Mouse (Mus musculus) adrenal gland, adult 8-10 months (tissue): ENCODE results near the gene Runx1. TPM values are rescaled to one million over a fixed set of nuclear protein-coding genes. Genes with fewer than 3 reads are reported as not detected.

Experiments used
- DNase-seq: peaks from one replicate; pipeline ENCODE4 v3.0.0; 2022
- total RNA-seq, 4 experiments: library from RNA; stranded (reverse); gene quantifications; 2 replicates each; pipeline ENCODE4 v1.2.4; 2022

The Runx1 gene
- total RNA-seq, 4 experiments from 2014 or later: 4.1 to 7.8 (median 5.3) TPM

DNA sequence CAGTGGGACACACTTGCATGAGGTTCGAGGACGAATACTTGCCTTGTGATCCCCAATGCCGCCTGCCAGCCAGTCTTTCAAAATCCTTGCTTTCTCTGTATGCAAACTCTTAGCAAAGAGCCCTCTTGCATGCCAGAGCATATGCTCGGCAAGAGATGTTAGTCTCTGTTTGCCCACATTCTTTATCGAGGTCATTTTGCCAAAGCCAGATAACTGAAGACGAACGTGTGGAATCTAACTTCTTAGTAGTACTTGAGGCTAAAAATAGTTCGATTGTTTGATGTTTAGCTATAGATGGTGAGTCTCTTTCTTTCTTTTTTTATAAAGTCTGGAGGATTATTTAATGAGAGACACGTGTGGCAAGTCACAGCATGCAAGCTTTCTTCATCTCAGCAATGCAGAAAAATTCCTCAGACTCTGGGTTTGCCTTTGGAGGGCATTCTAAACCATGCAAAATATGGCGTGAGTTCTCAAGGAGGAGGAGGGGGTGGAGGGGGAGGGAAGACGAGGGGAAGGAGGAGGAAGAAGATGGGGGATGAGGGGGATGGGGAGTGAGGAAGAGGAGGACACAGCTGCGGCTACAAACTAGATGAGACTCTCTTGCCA, 81.7 kb downstream of the Runx1 start:
- no peak for DNase-seq

- no peak for DNase-seq
Measured at GRCm38 (mm10) chr16:92743755-92744154, 82.2 kb downstream of the Runx1 start.

DNA sequence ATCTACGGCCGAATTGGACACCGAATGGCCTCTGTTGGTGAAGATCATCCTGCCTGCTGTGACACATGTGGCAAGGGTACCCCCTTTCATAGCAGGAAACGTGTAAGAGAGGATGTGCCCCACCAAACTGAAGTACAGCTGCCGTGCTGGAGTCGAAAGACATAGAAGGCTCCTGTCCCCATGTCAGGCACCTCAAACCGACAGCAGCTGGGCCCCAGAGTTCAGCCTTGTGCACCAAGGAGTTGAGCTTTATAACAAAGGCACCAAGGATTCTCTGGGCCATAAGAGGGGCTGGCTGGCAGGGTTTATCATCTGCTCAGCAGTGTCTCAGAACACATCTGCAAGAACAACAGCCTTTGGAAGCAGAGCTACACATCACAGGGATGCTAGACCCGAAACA, 84.6 kb downstream of the Runx1 start:
- DNase-seq: no peak

- no peak for DNase-seq
Measured at GRCm38 (mm10) chr16:92740541-92740940, 85.4 kb downstream of the Runx1 start.

DNA sequence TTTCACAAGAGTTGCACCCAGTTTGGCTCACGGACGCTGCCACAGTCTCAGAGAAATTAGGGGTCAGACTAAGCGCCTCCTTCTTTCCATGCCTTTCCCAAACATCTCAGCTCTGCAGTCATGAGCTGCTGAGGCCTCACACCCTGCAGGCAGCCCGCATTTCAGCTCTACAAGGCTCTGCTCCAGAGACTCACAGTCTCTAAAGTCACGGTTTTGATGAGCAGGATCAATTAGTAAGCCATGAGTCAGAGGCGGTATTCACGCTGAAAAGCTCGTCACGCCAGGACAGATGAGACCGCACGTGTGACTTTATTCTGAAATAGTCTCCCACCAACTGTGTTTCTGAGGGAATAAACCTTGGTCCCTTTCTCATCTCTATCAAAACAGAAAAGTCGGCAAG, 86.0 kb downstream of the Runx1 start:
- no peak for DNase-seq

DNA sequence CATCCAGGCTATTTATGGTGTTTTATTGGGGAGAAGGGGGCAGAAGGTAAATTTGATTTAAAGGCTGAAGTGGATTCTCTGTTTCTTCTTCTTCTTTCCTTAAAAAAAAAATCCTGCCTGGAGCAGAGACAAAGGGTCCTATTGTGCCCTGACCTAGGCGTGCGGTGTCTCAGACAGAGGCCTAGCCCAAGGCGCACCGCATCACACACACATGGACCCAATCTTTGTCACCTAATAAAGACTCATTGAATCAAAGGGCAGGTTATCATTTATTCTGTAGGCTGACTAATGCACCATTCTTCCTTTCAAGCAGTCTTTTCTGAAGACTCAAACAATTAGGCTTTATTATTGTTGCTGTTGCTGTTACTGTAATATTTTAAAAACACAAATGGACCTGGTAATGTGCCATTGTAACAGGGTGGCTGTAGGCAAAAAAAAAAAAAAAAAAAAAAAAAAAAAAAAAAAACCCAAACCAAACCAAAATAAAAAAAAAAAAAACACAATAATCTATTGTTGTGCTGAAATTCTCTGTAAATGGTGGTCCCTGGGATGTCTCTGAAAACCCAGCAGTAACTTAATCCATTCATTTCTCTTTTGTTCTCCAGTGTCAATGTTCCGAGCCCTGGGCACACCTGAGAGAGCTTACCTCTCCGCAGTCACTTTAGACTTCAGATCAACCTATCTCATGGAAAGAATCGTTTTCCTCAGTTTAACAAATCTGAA, 86.7 kb downstream of the Runx1 start:
- no peak for DNase-seq

DNA sequence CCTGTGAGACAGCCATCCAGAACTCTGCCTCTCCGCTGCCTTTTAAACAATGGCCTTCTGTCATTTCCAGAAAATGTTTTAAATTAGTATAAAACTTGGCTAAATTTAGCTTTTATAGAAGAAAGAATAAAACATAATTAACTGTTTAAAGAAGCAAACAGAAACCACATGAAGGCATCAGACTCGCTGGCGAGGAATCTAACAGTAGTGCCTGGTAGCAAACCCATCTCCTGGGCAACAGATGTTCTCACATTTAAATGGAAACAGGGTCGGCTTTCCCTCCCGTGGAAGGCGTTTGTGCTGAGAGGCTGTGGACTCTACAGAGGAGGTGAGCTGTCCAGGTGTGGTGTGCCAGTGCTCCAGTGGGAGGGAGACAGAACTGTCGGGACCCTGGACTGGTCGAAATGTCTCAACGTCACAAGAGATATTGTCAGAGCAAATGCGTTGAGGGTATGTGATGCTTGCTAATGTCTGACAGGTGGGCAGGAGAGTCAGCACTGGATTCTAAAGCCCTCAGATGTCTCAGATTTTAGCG, 87.4 kb downstream of the Runx1 start:
- DNase-seq: no peak

DNA sequence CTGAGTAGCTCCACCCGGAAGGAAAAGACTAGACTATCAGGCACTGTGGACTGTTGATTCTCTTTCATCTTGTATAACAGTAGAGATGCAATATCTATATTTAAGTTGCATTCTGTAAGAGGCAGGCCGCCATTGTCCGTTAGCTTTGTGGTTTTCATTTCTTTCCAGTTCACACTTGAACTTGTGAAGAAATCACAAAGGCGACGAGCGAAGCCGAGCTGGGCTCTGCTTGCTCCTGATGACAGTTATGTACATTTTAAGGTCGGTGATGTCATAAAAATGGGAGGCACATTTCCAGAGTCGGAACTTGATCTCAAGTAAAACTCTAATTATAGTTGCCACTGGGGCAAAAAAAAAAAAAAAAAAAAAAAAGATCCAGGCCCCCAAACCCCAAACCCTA, 99.1 kb downstream of the Runx1 start:
- no peak for DNase-seq

- no peak for DNase-seq
Measured at GRCm38 (mm10) chr16:92724526-92724925, 101.4 kb downstream of the Runx1 start.

- DNase-seq: no peak
Measured at GRCm38 (mm10) chr16:92720678-92721077, 105.3 kb downstream of the Runx1 start.

DNA sequence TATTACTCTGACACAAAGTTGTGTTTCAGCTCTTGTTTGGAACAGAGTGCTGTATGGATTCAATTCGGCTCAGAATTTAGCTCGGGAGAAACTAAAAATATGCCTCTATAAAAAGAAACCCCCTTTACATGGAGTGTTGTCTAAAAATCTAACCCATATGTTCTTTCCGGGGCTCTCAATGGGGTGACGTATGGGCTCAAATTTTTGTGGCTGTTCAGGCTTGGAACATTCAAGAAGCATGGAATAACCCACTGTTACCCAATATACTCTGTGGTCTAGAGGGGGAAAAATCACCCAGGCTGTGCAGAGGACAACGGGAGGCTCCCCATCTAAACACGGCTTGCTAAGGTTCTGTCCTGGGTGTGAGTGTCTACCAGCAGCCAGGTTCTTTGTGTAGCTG, 106.2 kb downstream of the Runx1 start:
- no peak for DNase-seq

GRCm38 (mm10) chr16:92715599-92716483, 110.1 kb downstream of the Runx1 start:
- DNase-seq: no peak

DNA sequence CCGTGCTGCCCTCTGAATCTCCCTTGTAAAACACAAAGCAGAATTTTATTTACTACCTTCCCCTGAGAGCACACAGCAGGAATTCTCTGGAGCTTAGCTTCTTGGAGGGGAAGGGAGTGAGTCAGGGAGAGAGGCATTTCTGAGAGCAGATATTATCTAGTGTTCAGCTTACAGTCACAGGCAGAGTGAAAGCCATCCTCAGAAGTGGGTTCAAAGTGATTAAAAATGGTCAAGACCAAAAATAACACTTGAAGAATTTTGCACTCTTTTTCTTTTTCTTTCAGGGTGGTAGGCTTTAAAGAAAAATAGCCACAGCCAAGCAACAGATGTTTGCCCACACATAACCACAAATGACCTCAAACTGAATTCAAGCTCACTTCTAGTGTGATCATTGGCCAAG, 115.8 kb downstream of the Runx1 start:
- no peak for DNase-seq

DNA sequence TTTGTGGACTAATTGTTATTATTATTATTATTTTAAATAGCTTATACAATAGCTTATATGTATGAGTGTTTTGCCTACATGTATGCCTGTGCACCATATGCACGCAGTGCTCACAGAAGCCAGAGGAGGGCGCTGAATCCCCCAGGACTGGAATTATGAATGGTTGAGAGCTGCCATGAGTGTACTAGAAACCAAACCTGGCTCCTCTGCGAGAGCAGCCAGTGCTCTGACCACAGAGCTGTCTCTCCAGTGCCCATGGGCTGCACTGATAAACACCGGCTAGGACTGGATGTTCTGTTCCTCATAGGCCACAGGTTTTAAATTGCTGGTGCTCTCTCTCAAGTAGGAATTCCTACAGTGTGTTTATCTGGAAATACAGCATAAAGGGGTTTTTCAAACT, 117.2 kb downstream of the Runx1 start:
- DNase-seq: no peak

GRCm38 (mm10) chr16:92707712-92708111, 118.2 kb downstream of the Runx1 start:
- DNase-seq: no peak

GRCm38 (mm10) chr16:92707146-92707545, 118.8 kb downstream of the Runx1 start:
- no peak for DNase-seq

DNA sequence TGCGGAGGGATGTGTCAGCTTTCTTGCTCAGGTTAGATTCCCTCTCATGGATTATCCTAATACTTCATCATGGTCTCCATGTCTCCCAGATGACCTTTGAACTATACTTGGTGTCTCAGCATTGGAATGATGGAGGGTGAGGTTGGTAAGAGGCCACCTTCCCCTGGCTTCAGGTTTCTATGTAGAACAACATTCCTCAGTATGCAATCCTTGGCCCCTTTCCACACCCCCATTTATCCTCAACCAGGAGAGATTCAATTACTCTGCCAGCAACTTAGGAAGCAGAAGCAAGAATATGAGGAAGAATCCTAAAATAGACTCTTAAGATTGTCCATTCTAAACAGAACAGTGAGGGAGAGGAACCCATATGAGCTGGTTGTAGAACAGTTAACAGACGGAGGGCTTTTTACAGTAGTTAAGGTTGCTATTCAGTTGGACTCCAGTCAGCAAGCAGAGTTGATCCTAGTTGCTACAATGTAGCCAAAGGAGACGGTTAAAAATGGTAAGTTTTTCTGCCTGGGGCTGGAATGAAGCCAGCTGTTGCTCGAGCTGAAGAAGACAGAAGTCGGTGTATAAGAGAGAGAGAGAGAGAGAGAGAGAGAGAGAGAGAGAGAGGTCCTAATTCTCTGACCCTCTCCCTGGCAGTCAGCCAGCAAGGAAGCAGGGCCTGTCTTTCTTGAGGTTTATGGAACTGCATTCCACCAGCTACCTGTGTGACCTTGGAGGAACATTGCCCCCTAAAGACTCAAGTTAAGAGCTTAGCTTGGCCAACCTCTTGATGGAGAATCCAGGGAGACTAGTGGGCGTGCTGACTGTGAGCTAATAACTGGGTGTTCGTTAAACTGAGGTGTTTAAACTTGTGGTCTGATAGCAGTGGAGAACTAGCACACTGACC, 120.1 kb downstream of the Runx1 start:
- DNase-seq: no peak

DNA sequence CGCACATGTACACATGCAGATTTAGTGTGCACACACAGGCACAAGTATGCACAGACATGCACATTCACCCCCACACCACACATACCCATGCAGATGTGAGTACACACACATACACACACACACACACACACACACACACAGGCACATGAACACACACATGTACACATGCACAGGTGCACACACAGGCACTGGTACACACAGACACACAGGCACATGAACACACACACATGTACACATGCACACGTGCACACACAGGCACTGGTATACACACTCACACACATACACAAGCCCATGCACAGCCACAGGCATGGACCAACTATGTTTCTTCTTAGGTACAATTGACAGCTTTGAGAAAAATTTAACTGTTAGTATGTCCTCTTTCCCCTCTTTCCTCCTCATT, 122.1 kb downstream of the Runx1 start:
- no peak for DNase-seq

- DNase-seq: no peak
Measured at GRCm38 (mm10) chr16:92699531-92700397, 126.2 kb downstream of the Runx1 start.

GRCm38 (mm10) chr16:92698612-92698998, 127.3 kb downstream of the Runx1 start:
- peak; percentile 74 for DNase-seq
